Mouse (Mus musculus) kidney, postnatal 4 days (tissue): ENCODE measurements around the gene Rflna.

Source experiments
- DNase-seq, 2 experiments: peaks; one replicate each; pipeline ENCODE4 v3.0.0; 2021; ENCODE audit warnings: mixed read lengths in 2 of 2

Rflna gene

DNA sequence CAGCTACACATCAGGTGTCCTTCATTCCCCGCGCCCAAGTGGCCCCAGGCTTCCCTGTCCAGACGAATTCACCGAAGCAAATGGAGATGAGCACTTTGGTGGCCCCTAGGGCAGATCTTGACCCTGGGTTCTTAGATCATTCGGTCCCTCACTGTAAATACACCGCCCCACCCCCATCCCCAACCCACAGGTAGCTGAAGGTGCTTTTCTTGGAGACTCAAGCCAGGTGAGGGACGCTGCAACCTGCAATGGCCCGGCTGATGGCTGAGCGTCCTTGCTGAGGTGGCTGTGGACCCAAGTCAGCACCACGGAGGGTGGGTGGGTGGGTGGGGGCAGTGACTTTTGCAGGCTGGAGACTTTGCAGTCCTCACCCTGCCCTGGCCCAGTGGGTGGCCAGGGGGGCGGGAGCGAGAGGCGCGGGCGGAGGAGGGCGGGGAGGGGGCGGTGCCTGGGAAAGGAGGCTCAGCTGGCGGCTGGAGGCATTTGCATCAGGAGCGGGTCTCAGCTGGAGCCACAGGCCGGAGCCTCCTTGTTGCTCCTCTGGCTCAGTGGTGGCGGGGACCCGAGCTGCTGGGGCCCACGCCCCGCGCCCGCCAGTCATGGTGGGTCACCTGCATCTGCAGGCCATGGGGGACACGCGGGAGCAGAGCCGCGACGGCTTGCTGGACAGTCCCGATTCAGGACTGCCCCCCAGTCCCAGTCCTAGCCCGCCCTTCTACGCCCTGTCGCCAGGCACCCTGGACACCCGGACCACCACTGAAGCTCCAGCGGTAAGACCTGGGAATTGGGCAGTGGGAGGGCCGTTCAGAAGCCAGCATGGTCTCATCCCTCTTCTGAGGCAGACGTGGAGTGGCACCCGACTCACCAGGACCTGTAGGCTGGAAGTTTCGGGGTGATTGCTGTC lies at the start of gene Rflna:
Gene Rflna (plus strand): TSS at position 253 of the 904 bp plus-strand sequence.
- peak; percentile 86 to 90 for DNase-seq

DNA sequence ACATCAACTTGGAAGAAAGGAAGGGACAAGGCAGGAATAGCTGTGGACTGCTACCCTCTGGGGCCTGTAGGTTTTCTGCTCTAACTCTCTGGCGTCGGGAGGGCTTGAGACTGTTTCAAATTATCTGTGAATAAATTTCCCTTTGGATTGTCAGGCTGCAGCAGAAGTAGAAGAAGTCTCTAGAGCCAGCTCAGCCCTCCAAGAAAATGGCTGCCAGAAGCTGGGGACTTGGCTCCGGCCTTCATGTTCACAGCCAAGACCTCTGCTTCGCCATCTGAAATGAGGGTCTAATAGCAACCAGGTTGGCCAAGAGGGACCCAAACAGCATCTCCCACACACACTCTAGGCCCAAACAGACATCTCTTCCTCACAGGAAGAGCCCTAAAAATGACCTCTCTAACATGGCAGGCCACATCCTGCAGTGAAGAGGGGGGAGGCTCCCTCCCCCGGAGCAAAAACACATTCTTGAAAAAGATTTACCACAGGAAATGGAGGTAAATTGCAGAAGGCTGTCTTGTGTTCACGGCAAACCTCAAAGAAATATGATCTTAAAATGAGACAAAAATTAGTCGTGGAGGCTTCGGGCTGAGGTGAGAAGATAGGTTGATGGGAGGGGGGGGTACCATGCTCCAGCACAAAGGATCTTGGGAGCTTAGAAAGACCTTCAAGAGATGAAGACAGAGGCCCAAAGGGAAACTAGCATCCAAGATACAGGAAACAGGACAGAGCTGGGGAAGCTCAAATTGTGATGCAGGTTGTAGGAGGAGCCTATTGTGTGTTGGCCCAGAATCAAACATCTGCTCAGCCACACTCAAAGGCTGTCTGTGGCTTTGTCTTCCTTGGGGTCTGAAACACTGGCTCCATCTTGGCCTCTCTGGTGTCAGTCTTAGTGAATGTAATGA lies 48.4 kb upstream of the Rflna start:
- DNase-seq = peak; percentile 26 to 60

DNA sequence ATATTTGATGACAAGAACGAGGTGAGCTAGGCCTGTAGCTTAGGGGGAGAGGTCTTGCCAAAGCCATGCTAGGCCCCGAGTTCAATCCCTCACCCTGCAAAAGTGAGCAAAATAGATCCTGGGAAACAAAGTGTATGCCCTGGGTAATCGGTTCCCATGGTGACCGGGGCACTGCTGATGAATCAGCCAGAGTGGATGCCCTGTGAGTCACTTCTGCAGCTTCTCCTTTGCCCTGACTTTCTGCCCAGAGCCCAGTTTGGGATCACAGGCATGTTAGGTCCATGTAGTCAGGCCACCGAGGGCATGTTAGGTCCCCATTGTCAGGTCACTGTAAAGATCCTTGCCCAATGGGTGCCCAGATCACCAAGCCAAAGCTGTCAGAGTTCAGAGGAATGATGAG lies 45.5 kb upstream of the Rflna start:
- no peak for DNase-seq

DNA sequence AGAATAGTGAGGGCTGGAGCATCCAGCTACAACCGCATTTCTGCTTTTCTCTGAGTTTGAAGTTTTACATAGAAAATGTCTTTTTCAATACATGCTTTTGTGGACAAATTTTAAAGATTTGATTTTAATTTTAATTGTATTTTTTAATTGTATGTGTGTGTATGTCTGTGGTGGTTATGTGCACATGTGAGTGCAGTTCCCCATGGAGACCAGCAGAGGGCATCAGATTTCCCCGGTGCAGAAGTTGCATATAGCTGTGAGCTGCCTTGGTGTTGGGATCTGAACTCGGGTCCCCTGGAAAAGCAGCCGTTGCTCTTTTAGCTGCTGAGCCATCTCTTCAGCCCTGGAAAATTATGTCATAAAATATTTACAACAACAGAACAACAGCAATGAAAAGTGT lies 43.9 kb upstream of the Rflna start:
- DNase-seq = no peak

DNA sequence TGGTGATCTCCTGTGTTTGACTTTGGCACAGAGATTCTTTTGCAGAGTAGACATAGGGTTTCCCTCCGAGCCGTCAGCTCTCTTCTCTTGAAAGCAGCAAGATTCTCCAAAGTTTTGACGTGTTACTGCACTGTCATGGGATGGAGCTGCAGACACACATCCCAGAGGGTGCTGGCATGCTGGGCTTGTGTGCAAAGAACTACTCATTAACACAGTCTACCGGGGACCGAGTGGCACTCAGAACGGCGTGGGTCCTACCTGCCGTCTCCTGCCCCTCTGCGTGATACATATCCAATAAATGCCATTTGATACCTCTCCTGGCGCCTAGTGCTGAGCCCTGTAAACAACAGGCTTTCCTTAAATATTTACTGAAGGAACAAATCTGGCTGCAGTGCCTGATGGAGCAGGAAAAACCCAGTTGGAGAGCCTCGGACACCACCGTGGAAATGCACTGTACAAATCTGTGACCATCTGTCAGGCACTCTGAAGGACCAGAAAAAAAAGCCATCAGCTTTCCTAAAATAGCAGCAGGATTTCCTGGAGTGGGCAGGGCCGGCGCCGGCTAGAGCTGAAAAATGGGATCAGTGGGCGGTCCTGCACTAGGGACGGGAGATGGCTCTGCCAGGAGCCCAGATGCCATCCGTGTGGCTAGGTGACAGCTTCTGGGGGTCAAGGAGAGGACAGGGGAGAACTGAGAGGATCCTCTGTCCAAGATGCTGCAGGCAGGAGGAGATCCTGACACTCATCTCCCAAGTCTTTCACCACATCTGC lies 42.7 kb upstream of the Rflna start:
- peak; percentile 74 to 85 for DNase-seq

DNA sequence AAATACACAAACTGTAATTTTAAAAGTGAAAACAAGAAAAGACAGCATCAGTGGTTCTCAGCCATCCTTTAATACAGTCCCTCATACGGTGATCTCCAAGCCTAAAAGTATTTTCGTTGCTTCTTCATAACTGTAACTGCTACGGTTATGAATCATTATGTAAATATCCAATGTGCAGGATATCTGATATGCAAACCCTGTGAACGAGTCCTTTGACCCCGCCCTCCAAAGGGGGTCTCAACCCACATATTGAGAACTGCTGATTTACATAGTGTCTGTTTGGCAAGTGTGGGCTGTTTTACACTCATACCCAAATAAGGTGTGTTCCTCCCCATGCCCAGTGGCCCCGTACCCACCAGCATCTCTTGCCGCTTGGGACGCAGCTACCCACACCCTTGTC lies 41.6 kb upstream of the Rflna start:
- DNase-seq = no peak

DNA sequence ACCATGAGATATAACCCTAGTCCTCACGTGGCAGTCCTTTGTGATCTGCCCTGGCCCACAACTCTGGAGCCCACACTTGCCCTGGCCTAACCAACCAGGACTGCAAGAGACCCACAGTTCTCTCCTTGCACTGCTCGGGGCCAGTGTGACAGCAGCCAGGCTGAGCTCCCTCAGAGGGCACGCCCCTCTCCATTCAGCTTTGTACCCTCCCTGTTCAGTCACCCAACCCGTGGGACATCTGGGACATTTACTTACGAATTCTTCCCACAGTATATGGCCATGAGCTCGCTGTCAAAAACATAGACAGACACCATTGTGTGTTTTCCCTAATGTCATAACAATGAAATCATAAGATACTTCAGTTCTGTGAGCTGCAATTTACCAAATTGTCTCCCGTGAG lies 40.3 kb upstream of the Rflna start:
- no peak for DNase-seq

DNA sequence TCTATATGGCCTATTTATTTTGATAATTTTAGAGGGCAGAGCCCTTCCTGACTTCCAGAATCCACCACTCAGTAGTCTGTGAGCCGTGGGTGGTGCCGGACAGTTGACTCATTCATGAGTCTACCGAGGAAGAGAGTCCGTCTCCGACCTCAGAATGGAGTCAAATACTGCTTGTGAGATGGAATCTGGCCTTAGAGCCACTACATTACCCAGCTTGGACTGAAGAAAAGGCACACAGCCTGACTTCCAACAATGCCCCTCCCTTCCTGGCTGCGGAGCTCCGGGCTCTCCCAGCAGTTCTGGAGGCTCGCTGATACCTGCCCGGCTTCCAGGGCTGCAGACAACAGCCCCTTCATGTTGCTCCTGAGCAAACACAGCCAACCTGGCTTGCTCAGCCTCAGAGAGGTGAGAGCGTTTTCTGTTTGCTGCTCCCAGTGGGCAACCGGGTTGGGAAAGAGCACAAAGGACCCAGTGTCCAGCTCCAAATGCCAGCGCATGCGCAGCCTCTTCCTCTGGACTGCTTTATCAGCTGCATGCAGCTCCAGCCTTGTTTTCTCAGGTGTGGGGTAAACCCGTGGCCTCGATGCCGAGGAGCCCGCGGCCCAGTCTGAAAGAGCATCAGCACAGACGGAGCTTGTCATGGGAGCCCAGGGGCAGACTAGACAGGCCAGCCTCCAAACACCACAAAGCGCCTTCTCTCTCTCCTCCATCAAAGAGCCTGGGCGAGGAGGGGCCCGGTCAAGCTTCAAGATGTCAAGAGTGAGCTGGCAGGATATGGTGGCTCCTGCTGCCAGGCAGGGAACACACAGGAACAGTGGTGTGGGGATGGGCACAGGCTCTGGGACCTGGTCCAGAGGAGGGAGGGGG lies 39.0 kb upstream of the Rflna start:
- DNase-seq = peak; percentile 74 to 82

DNA sequence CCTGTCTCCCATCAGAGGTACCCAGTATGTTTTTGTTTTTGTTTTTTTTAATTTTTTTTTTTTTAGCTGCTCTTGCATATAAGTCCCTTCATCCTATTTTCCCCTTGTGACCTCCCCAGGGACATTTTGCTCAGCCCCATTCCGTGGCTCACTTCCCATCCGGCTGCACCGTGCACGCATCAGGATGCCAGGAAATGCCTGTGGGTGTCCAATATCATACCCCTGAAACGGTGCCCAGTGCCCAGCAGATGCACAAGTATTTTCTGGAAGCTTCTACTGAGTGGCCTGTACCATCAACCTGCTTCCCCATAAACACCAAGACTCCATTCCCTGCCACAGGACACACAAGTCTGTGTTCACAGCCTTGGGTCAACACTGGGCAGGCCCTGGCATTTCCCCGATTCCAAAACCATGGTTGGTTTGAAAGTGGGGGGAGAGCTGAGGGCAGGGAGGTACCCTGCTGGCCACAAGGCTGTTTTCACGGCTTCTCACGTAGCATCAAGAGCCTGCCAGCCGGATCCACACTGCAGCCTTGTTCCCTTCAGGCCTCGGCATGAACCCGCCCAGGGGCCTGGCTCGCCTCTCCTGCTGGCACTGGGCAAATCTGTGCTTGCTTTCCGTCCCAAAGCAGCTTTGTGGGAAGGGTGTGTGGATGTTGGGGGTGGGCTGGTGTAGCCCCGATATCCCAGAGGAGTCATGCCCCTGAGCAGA lies 36.2 kb upstream of the Rflna start:
- no peak for DNase-seq

DNA sequence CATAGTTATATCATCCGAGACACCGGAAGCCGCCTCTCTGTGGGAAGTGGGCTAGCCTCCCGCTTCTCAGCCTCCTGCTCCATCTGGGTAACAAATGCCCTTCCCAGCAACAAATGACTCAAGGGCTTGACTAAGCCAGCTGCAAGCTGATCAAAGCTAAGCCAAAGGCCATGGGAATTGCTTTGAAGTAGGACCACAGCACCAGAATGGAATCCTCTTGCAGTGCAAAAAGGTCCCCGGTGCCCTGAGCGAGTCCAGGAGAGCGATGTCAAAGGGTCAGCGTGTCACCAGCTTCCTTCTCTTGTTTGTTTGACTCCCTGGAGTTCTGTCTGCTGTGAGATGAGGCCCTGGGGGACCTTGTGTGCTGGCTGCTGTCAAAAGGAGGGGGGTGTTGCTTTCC lies 33.2 kb upstream of the Rflna start:
- DNase-seq = peak in 1 of 2 experiments; percentile 36

DNA sequence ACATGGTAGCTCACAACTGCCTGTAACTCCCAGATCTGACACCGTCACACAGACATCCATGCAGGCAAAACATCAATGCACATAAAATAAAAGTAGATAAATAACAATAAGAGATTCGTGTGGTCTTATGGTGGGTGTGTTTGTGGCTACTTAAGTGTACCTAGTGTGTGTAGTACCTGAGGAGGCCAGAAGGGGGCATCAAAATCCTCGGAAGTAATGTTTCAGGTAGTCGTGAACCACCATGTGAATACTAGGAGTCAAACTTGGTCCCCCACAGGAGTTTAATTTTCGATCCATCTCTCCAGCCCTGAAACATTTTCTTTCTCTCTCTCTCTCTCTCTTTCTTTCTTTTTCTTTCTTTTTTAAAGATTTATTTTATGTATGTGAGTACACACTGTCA lies 16.8 kb upstream of the Rflna start:
- no peak for DNase-seq

DNA sequence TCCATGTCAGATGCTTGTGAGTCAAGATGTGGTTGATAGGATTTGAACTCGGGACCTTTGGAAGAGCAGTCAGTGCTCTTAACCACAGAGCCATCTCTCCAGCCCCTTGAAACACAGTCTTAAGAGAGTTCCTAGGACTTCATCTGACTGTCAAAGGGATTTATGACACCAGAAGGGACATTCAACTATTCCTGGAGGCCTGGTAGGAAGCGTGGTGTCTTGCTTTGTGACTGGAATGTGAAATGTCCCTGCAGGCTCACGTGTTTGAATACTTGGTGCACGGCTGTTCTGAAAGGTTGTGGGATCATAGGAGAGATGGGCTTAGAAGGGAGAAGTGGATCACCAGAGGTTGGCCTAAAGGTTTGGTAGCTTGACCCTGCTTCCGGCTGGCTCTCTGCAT lies 16.4 kb upstream of the Rflna start:
- no peak for DNase-seq

DNA sequence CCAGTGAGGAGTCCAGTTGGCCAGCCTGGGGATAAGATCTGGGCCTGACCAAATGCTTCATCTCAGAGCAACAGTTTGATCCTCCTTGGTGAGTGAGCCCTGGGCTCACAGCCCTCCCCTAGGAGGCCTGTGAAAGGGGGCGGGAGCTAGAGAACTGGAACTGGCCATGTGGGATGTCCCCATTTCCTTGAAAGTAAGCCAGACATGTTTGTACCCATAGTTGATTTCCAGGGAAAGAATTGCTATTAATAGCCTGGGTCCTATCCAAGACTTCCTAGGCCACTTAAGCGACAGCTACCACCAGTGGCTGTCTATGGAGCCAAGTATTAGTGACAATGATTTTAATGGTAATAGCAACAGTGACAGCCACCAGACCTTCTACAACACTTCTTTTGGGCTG lies 13.3 kb upstream of the Rflna start:
- DNase-seq = peak in 1 of 2 experiments; percentile 8

DNA sequence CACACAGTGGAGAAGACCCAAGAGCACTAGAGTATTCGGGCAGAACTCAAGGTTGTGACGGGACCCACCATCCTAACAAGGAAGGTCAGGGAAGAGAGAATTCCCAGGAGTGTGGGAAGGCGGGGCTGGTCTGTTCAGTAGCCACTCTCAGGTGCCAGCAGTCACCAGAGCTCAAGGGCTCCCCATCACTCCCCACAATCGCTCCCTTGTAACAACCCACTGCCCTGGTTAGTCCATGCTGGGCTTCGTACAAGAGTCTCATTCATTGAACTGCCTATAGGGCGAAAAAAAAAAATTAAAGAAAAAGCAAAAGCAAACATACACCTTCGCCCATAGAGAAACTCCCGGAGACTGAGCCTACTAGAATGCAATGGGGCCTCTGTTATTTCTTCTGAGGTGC lies 10.7 kb upstream of the Rflna start:
- DNase-seq = no peak

DNA sequence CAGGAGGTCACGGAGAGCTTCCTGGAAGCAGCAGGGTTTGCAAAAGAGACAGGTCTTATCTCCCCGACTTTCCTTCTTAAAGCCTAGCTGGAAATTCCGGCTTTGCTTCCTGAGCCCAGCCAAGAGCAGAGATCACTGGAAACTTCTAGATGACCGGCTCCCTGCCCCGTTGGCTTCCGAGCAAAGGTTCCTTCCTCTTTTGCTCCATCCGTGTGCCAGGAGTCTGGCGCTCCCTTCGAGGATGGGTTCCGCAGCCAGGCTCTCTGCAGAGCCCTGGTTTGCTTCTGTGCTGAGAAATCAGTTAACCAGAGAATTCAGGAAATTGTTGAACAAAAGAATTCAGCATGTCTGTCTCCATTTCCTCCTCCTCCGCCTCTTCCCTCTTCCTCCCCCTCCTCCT lies 10.1 kb upstream of the Rflna start:
- peak; percentile 57 to 71 for DNase-seq

DNA sequence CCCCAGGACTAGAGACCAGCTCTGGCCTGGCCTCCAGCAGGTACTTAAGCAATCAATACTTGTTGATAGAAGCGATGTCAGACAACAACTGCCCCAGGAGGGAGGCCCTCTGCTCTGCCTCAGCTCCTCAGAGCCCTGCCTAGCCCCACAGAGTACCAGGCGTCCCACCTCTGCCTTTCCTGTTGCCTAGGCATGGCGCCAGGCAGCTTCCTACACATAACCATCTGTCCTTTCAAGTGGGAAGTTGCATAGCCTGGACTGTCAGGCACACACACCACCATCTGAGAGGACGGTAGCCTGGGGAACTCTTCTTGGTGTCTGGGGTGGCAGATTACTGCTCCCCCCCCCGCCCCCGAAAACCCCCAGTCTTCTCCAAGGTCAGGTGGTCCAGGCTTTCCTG lies 6.2 kb upstream of the Rflna start:
- DNase-seq = peak in 1 of 2 experiments; percentile 63

DNA sequence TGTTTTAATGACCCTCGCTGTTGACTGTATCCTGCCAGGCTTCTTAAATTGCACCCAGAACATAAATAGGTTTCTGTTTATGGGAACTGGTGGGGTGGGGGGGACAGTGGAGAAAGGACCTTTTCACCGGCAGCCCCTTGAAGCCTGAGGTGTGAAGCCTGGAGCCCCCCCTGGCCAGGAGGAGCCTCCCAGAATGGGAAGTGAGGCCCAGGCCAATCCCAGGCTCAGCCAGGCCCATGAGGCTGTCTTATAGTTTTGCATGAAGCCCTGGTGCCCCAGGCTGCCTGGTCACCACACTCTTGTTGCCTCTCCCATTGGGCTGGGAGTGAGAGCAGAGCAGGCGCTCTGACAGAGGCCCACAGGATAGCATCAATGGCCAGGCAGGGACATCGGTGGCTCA lies 5.1 kb upstream of the Rflna start:
- no peak for DNase-seq

DNA sequence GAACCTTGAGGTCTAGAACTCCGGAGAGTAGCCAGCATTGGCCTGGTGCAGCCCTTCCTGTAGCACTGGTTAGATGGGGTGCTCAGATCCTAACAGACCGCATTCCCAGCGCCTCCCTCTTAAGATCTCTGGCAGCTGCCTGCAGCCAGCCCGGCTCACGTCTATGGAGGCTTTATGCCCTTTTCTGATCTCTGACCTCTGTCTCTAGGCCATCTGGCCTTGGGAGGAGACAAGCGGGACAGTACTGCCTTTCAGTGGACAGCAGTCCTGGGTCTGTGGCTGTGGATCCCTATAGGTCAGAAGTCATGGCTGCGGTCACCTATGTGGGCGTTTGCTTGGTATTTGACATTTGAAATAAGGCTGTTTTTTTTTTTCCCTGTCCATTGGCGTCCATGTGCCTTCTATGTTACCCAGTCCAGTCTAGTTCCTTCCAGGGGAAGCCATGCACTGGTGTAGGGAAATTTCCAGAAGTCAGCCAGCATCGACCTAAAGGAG lies 2.2 kb upstream of the Rflna start:
- no peak for DNase-seq

DNA sequence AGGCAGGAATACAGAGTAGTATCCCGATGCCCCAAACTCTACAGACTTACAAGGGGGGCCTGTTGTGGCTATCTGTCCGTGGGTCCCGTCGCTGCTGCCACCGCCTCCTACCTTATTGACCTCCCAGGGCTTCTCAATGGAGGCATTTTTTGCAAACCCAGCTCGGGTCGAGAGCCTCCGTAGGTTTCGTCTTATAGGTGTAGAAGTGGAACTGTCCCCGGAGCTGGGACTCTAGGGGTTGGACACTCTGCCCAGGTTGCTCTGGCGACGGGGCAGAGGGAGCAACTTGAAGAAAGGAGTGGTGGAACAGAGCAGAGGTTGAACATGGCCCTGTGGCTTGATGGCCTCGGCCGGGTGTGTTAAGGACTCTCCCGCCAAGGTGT lies 843 bp downstream of the Rflna start:
- DNase-seq = no peak

DNA sequence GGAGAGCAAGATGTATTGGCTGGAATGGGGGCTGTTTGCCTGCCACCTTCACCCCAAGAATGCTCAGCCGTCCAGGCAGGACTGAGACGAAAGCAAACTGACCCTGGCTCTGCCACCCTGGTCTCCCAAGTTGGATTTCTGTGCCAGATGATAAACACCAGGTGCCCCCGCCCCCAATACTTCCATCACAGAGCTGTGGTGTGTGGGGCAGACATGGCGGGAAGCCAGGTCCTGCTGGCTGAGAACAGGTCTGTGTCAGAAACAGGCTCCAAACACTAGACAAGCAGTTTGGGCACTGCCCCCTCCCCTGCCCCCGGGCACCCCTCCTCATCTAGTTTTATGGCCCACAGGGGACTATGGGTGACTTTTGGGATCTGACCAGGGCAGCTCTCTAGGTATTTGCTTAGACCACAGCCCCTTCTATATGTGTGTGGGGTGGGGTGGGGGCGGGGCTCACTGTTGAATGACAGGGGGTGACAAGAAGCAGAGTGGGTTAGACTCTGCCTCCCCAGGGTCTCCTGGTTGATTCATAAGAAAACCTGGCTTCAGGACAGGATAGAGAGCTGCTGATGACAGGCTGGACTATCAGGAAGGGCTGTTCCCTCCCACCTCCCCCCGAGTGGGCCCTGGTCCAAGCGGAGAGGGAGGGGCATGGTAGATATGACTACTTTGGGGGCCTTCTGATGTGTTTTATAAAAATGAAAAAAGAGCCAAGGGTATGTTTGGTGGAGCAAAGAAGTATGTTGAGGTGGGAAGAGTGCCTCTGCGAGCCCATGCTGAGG lies 3.0 kb downstream of the Rflna start:
- peak; percentile 50 to 59 for DNase-seq
